Mouse (Mus musculus): ENCODE measurements around the gene Kdelc1. TPM values are rescaled to one million over a fixed set of nuclear protein-coding genes. Genes with fewer than 3 reads are reported as not detected.

The Kdelc1 gene
- polyA plus RNA-seq, 1 experiment from 2014 or later = 29.2 TPM

Other genes with a start within 250 kb of the Kdelc1 start
- gene Tpp2, start 185.2 kb downstream of the Kdelc1 start, polyA plus RNA-seq (2015; fragmentation: Nextera tagmentation; extraction: Ambion mirVana) = 66.2 and 66.4 TPM in 2 replicates
- 1.3 and 1.4 TPM in 2 replicates for gene Mettl21c, start 98.8 kb downstream of the Kdelc1 start, polyA plus RNA-seq (2015; fragmentation: Nextera tagmentation; extraction: Ambion mirVana)
- 0.06 and 0.09 TPM in 2 replicates for gene Gm8251, start 56.9 kb downstream of the Kdelc1 start, polyA plus RNA-seq (2015; fragmentation: Nextera tagmentation; extraction: Ambion mirVana)
- 51.7 and 56.6 TPM in 2 replicates for gene Tex30, start 16.4 kb downstream of the Kdelc1 start, polyA plus RNA-seq (2015; fragmentation: Nextera tagmentation; extraction: Ambion mirVana)
- 31.9 and 32.1 TPM in 2 replicates for gene Bivm, start 149 bp upstream of the Kdelc1 start, polyA plus RNA-seq (2015; fragmentation: Nextera tagmentation; extraction: Ambion mirVana)
- gene Ercc5, start 28.9 kb upstream of the Kdelc1 start, polyA plus RNA-seq (2015; fragmentation: Nextera tagmentation; extraction: Ambion mirVana) = 32.5 and 36.7 TPM in 2 replicates
- not detected in 2 replicates for gene Mettl21e, start 100.2 kb upstream of the Kdelc1 start, polyA plus RNA-seq (2015; fragmentation: Nextera tagmentation; extraction: Ambion mirVana)

Data from hindbrain, embryonic 13.5 days (tissue).